Mouse (Mus musculus) ovary, postnatal 14 days (tissue): ENCODE results near the gene Scn3a.
A peak's percentile ranks its signal among the peaks of the same experiment; 100 is the strongest.

Source experiments
- DNase-seq: peaks from one replicate; pipeline ENCODE4 v3.0.0; 2022; ENCODE audit warnings: low spot score

The Scn3a gene

DNA sequence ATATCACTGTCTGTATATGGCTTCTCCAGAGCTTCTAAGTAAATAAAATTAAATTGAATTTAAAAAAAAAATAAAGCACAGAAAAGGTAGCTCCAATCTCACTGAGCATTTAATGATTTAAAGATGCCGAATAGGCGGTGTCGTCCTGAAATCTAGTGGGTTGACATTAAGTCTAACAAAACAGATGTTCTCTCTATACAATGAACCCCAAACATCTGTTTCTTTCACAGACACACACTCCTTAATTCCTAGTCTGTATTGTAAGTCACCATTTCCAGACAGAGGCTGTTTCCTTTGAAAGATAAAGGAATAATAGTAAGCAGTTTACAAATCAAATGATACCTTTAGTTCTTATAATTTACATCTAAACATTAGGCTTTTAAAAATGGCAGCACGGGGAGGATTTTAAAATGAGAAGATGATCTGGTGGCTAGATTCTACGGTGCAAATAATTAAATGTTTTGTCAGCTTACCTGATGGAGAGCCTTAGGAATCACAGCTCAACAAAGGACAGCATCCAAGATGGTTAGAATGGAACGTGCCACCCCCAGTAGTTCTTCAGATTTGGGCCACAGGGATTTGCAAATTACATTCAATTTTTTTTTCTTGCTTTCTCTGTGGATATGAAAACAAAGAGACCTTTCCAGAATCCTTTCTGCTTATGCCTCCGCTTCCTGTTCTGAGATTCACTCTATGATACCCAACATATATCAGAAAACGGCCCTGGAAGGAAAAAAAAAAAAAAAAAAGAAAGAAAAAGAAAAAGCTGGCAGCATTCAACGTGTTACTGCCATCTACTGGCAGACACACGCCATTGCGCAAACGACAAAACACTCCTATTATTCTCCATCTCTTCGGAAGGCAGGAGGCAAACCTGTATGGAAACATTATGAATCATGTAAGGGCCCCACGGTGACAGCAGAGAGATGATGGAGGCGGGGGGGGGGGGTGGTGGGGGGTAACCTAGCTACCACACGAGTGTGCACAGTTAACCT, at the start of gene Scn3a:
TSS of gene Scn3a (minus strand) at position 835 of the 995 bp plus-strand sequence.
- peak; percentile 51 for DNase-seq

DNA sequence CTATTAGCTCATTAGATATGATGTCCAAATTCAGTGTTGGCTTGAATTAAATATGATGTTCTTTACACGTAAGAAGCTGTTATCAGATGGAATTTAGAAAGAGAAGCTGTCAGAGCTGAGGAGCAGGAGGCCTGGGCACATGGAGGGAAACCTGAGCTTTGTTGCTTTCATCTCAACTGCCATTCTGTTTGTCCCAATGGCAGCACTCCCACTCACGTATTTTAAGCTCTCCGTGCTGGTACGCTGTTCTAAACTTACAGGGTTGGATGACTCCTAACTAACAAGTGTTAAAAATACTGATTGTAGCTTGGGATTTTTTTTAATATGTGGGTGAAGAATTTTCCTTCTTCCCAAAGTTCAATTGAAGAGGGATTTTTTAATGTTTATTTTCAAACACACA, 44.5 kb upstream of the Scn3a start:
- no peak for DNase-seq

DNA sequence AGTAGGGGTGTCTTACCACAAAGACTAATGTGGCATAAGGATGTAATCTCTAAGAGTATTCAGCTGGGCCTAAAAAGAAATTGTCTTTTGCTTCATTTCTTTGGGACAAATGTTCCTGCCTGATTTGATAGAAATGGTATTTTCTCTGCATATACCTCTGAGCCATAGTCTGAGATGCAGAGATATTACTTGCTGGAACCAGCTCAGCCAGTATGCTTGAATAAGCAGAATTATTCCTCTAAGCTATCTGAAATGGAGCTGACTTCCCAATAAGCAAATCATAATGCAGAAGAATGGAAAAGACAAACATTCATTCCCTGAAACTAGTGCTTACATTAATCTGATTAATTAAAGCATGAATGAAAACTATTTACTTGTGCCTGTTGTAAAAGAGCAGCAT, 40.4 kb upstream of the Scn3a start:
- no peak for DNase-seq

DNA sequence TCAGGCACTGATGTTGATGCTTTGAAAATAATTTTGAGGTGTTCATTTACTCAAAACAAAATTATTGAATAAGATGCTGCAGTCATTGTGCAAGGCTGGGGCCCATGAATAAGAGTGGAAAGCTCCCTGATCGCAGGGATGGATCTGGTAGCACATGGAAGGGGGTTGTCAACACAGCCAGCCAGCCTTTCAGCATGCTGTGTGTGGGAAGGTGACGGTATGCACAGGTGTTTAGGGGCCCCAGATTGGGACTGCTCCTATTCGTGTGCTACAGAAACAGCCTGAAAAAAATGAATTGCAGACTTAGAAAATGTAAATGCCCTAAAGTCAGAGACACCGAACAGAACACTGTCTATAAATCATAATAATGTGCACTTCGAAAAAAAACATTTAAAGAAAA, 20.3 kb upstream of the Scn3a start:
- no peak for DNase-seq

DNA sequence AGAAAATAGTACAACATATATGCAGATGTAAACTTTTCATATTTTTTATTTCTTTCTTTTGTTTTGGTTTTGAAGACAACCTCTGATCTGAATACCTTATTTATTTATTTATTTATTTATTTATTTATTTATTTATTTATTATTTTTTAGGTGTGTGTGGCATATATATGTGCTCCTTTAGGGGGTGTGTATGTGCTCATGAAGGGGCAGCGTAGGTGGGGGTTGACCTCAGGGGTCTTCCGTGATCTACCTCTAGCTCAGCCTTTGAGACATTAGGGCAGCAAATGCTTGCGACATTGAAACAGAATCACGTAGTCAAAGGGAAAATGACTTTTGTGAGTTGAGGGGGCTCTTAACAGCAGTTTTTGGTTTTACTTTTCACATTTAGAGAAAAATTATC, 498 bp upstream of the Scn3a start:
- DNase-seq, result no peak

DNA sequence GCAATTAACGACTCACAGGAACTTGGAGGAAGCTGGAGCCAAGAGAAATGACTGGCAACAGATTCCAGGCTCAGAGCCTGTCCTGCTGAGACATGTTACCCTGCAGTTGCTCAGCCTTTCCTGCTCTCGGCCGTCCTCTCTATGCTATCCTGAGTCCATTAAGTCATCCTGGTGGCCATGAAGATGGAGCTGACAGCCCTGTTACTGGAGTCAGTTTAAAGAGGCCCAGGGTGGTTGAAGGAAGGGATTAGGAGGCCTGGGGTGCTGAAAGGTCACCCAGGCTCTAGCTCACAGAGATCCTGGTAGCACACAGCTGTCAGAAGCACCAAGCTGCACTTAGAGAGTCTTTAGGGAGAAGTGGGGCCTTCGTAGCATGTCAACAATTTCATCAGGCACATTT, 3.5 kb downstream of the Scn3a start:
- no peak for DNase-seq

DNA sequence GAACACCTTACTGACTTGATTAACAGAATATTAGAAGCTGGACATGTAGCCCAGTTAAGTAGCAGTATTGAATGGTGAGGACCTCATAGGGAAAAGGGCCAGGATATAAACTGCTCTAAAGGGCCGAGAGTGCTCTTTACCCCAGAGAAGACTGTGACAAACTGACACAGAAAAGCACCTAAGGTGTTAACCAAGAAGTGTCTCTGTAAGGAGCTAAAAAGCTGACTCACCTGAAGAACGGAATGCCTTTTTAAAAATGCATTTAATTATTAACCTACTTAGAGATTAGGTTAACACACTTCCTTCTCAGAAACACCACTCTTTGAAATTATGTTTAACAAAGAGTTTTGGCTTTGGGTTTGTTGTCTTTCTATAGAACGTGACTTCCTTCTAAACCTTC, 9.7 kb downstream of the Scn3a start:
- DNase-seq, result no peak

DNA sequence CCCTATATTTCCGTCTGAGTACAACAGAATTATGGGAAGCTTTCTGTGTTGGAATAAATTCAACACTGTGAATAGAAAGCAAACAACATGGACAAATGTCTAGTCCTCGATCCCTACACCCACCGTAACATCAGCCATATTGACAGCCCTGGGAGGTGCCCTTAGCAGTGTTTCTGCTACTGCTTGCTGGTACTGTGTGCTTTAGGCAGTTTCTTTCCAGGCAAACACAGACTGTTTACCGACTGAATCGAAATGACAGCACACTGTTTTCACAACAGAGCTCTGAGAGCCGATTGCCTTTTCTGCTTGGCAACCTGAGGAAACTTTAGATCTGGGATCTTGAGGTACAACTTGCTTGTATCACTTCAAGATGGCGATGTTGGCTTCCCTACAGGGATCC, 12.8 kb downstream of the Scn3a start:
- no peak for DNase-seq

DNA sequence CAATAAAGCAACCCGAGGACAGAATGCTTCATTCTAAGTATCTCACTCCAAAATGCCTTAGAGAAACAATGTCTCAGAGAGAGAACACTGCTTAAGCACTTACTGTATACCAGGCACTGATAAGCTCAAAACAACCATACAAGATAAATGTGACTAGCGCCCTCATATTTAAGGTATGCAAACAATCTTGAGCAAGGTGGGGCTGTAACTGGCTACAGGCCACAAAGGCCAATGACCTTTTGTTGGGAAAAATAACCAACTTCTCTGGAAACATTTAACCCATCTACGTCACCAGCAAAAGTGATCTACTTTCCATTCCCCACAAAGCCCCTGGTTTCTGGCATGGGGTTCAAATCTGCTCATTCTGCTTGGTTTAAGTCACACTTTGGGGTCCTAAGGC, 14.0 kb downstream of the Scn3a start:
- no peak for DNase-seq

DNA sequence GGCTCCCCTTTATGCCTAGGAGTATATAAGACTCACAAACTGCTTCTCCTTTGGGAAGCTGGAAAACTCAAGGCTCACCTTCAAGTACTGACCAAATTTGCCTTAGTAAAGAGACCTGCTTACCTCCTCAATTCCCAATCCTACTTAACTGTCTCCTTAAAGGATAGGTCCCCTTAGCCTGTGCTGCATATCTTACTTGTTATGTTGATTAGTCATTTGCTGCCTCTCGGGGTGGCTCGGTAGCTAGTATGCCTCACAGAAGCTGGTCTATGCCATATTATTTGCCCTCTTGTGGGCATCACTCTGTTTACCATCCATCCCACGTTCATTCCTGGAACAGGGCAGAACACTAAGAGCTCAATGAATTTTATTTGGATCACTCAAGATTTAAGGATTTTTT, 14.7 kb downstream of the Scn3a start:
- DNase-seq, result no peak

DNA sequence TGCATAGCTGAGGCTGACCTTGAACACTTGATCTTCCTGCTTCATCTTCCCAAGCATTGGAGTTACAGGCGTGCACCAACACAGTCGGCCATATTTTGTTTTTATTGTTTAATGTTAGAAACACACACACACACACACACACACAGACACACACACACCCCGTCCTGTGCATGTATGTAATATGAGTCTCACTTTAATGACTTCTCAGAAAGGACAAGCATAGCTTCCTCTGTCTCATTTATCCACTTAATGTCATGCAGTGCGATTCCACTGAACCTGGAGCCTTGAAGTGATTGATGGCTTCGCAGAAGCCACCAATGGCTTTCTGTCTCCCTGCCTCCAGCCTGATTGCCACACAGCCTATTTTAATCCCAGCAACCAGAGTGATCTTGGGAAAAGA, 15.2 kb downstream of the Scn3a start:
- DNase-seq, result no peak

DNA sequence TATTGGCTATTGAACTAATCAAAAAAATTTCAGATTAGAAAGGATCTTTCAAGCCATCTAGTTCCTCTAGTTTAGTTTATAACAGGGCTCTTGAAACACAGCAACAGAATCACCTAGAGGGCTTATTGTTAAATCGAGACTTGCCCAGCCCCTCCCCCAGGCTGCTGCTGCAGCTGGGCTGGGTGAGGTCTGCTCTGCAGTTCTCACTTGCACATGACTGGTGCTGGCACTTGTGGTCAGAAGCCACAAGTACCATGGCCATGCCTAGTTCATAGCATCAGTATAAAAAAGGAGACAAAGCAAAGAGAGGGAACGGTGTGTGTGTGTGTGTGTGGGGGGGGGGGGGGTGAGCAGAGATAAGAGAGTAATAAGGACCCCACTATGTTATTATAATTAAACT, 15.7 kb downstream of the Scn3a start:
- DNase-seq, result no peak

DNA sequence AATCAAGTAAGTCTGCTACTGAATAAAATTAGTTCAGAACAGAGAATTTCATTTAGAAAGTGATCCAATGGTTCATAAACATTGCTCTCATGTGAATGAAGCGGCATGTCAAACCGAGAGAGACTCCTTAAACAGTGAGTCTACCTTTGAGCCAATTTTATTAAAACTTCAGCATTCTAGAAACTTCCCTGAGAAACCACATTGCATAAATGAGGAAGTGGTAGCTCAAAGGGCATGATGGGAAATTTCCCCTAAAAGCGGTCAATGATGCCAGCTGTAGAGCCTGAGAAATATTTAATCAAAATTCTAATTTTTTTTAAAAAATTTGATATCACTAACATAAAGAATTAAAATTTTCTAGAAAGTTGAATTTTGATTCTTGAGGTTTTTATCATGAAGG, 16.9 kb downstream of the Scn3a start:
- no peak for DNase-seq

DNA sequence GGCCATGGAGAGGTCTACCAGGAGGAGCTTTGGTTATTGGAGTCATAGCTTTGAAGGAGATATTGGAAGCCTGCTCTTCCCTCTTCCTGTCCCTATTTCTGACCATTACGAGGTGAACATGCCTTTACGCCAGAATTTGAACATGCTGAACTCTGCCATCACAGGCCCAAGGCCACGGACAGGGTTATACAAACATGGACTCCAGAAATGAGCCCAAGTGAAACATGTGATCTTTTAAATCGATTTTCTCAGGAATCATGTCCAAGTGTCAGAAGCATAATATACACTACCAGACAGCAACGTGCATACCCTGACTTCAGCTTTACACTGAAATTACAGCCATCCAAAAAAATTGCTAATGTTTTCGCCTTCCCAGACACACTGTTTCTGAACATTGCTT, 18.8 kb downstream of the Scn3a start:
- DNase-seq, result no peak

DNA sequence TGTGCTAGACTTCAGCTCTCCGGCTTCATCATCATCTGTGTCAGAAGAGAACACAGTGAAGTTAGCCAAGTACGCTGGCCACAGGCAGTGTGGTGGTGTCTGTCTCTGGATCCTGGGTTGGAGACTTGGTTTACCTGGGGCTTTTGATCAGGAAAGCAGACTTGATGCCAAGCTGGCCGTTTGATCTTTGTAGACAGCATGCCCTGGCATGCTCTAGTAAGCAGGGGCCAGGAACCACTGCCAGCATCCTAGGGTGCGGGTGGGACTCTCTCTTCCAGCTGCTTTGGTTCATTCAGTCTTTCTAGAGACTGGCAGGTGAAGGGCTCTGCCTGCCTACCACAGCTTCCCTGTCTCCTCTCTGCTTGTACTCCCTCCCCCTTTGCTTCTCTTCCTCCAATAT, 20.1 kb downstream of the Scn3a start:
- DNase-seq, result no peak

DNA sequence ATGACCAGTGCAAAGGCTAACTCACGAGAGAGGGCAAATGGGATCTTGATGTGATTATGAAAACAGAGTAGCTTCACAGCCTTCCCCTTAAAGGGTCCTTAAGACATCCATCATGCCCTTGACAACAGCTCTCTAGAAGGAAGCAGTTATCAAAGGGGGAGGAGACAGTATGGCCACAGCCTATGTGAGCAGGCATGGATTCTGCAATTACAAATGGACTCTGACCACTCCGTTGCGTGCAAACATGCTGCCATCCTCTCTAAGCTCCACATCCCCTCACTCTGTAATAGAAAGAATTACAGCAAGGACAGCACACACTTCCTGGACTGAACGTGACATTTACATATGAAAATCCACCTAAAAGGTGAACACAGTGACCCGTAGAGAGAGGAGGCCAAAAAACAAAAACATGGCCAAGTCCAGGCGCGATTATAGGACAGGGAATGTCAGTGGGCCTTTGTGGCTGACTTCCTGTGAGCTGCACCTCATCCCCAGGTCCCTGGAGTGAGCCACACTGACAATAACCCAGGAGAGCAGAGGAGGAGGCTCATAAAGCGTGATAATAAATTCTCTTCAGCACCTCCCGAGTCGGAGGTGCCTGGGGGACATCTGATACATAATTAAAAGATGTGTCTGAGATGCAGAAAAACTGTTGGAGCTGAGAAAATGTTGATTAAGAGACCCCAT, 24.4 kb downstream of the Scn3a start:
- DNase-seq, result no peak

DNA sequence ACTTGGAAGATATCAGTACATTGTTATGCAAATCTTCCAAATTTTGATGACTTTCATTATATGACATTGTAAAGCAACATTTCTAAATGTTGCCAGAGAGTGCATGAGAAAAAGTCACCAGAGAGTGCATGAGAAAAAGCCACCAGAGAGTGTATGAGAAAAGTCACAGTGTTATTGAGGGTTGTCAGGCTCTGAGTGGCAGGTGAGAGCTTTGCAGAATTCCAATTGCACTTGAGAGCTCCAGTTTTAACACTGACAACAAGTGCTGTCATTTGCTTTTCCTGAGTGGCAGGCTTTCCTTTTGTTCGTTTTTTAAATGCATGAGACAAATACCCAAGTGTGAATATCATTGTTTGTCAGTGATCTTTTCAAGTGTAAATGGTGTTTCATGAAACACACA, 25.6 kb downstream of the Scn3a start:
- no peak for DNase-seq

DNA sequence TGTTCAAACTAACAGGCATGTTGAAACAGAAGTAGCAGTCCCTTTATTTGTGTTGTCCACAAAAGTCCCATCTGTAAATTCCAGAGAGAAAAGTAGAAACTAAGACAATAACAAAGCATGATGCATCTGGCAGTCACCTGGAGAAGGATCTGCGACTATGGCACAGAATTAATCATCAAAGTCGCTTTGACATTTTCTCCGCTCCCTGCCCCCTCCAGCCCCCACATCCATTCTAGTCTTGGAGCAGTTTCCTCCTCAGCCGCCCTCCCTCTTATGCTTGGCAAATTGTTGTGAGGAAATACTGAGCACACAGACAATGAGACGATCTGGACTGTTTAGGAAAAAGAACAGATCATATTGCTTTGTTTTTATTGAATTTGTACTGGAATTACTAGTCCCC, 29.0 kb downstream of the Scn3a start:
- no peak for DNase-seq

DNA sequence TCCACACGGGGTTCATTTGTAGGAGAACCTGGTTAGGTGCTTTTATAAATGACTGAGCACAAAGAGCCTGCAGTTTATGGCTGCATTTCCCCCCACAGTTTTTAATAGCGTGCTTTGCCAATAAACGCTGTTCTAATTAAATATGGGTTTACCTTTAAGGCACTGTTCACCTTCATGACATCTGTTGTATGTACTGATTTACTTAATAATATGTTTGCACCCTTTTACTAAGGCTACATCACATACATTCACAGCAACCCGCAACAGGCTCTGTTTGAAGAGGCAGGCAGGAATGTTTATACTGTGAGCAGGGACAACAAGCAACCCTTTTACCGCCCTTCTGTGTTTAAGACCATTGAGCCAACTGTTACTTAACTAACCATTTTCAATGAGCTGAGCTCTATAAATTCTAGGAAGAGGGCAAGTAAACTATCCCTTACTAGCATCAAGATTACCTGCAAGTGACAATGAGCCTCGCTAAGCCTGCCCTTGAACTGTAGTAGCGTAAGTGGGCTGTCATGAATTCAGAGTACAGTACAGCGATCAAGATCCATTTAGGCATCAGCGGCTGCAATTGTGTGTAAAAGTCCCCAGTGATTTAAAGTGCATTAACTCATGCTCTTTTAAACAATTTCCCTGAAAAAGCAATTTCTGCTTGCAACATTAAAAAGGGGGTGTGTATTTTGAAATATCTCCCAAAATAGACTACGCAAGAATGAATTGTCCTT, 35.1 kb downstream of the Scn3a start:
- DNase-seq, result no peak

DNA sequence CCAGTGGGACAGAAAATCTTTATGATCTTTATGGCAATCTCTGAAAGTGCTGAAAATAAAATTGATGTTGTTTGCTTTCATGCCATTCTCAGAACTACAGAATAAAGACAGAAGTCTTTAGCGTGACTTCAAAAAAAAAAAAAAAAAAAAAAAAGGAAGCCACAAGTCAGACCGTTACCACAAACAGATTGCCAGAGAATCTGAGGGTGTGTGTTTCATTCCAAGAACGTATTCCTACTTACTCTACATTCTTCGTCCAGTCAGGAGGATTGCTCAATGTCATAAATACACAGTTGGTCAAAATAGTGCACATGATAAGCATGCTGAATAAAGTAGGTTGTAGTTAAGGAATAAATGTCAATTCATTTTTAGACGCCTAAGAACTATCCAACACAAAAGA, 38.3 kb downstream of the Scn3a start:
- DNase-seq, result no peak

DNA sequence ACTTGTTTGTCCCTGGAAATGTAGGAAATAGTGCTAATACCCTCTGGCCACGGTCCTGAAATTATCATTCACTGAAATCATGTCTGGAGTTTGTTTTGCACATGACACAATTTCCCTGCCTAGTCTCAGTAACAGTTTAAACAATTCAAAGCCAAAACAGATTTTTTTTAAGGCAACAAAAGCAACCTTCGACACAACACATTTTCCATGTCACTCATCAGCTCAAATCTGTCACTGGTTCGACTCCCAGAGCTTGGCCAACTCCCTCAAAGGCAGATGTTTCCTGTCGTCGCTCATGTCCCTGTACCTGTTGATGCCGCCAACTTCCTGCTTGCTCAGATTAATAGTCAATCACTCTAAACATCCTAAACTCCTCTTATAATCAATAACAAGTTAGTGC, 50.7 kb downstream of the Scn3a start:
- no peak for DNase-seq

DNA sequence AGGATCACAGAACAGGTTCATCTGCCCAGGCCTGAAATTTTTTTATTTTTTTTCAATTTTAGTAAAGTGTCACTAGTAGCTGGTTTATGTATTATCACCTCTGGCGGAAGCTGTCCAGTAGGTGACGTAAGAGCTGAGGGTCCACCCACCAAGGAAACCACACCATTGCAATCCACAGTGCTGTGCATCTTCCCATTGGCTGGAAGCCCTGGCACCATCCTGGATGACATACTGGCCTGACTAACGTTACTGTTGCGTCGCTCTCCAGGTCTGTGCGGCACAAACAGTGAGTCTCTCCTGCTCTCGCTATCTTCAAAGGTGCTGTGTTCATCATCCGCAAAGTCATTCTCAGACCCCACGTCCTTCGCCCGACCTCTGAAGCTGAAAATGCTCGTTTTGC, 59.2 kb downstream of the Scn3a start:
- DNase-seq, result no peak

DNA sequence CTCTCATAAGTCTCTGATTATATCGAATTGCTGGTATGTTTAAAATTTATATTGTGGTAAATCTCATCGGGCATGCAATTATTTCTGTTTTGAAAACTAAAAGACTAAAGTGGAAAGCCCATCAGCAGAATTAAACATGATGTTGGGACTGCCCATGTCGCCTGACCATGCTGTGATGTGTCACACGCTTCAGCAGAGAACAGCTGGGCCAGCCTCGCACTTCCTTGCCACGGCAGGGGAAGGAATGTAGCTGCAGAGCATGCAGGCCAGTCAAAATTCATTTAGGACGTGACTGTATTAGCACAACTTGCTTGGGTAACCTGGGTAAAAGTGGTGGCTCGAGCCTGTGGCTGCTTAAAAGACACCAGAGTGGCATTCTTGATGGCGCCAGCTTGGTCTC, 77.0 kb downstream of the Scn3a start:
- DNase-seq, result no peak
